Mouse (Mus musculus) embryonic fibroblast, embryonic 13.5 days (primary cell): ENCODE measurements around the gene Teddm1a. TPM values are rescaled to one million over a fixed set of nuclear protein-coding genes. Genes with fewer than 3 reads are reported as not detected.
"Not testable (repeated sequence)": the region's sequence is repeated elsewhere in the genome, so short reads cannot be mapped to it uniquely, and the experiment has no call there.

ENCODE experiments used
- H3K27ac ChIP-seq: 2 replicates; pipeline ENCODE4 v1.5.1; 2012; ENCODE audit warnings: low read length, control low read depth, inconsistent platforms; ENCODE audit not compliant: insufficient read depth
- H3K4me1 ChIP-seq: 2 replicates; pipeline ENCODE4 v1.6.1; 2011; ENCODE audit warnings: low read length; ENCODE audit not compliant: control insufficient read depth, insufficient read depth
- H3K4me3 ChIP-seq: 2 replicates; pipeline ENCODE4 v1.5.1; 2011; ENCODE audit warnings: mild to moderate bottlenecking, control low read depth, low read length; ENCODE audit not compliant: insufficient read depth
- CTCF ChIP-seq: IDR thresholded peaks from 2 replicates; pipeline ENCODE4 v1.5.1; 2011; ENCODE audit warnings: mild to moderate bottlenecking, control low read depth, low read length, moderate library complexity, borderline replicate concordance; ENCODE audit not compliant: insufficient read depth
- POLR2A ChIP-seq: IDR thresholded peaks from 2 replicates; pipeline ENCODE4 v1.6.1; 2011; ENCODE audit warnings: low read depth, mild to moderate bottlenecking, control low read depth, low read length, moderate library complexity
- polyA plus RNA-seq: library from polyadenylated mRNA; stranded (reverse); fragments of >200 nt; gene quantifications from 2 replicates; pipeline ENCODE4 v1.2.4, GENCODE M21; 2011; ENCODE audit warnings: low read depth; ENCODE audit not compliant: missing spikeins, insufficient read length

The Teddm1a gene
- not detected in 2 replicates for polyA plus RNA-seq

DNA sequence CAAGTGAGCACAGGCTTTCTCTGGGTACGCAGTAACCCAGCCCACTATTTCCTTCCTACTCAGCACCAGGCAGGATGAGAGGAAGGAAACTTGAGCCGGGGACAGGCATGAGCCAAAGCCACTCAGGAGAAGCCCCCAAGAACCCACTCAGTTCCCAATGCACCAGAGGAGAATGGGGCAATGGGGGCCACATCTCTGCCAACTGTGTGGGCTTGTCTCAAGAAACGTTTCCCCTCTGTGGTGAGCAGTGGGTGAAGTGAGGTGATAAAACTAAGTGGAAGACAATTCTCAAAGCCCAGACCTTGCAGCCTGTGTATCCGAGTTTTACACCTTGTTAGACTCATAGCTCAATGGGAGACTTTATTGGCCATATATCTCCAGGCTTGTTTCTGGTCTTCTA, at the start of gene Teddm1a:
Gene Teddm1a (plus strand): TSS at position 301 of the 400 bp plus-strand sequence.
- TF ChIP-seq POLR2A (no peak), CTCF (no peak)
- H3K4me3 ChIP-seq, result no peak within 1 kb of the TSS
- no peak within 1 kb of the TSS for H3K27ac ChIP-seq
- H3K4me1 ChIP-seq, result no peaks in the 10 kb centered on the region; the same call in 1 of the 2 replicates

DNA sequence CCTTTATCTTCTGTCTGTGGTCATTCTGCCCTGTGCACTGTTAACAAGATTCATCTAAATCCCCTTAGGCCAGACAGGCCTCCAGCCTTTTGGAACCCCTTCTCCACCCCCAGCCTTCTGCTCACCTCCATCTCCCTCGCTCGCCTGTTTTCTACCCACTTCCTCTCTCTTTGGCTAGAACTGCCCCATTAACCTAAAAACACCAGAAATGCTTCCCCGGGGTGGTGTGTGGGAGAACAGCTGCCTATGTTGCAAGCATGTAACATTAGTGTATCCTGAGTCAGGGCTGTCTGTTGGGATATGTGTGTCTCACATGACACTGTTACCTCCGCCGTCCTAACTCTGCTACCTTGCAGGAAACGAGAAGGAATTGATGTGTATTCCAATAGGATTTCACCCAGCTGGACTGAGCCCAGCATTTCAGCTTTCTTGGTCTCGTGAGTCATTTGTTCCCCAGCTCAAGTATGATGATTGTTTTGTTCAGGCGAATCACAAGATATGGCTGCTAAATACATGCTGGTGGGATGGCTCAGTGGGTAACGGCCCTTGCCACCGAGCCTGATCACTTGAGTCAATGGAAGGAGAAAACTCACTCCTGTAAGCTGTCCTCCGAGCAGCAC, 49.3 kb upstream of the Teddm1a start:
- Histone ChIP-seq H3K4me3 (no peak overlapping the region), H3K4me1 (peaks cover 7% of the 10 kb centered on the region), H3K27ac (no peak overlapping the region)
- TF ChIP-seq CTCF (no peak), POLR2A (no peak)

DNA sequence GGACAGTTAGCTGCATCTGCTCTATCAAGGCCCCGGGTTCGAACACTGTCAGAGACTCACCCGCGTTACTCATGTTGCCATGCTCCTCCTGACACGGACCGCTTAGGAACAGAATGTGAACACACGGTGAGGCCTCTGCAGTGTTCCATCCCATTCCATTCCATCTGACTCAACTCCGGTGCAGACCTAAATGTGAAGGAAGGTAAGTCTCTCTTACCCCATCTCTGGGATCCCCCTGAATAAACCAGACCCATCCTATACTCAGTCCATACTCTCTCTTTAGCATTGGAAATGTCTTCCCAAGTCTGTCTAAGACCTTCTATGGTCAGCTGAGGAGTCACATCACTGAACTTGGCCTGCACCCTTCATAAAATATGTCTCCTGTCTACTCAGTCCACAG, 47.5 kb upstream of the Teddm1a start, which contains the start of gene Rgsl1:
Gene Rgsl1 (minus strand): TSS at position 101 of the 400 bp plus-strand sequence.
- H3K4me1 ChIP-seq, result peaks cover 7% of the 10 kb centered on the region
- H3K27ac ChIP-seq, result no peak within 1 kb of the TSS
- no peak for TF ChIP-seq CTCF
- no peak for TF ChIP-seq POLR2A
- H3K4me3 ChIP-seq, result no peak within 1 kb of the TSS

DNA sequence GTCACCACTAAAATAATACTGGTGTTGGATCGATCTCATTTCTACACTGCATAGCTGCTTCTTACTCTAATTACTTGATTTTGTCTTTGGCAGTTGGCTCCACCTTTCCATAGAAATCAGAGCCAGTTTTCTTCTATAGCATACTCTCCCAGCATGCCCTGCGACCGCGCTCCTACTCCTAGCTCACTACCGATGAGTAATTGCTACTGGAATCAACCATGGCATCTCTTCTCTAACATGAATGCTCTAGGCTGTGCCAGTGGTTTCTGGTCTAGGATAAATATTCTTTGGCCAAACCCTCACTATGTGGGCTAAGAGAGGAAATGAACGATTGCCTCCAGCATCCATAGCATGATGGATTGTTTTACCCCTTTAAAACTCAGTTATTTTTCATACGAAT, 45.1 kb upstream of the Teddm1a start:
- Histone ChIP-seq H3K4me3 (no peak overlapping the region), H3K4me1 (peaks cover 7% of the 10 kb centered on the region), H3K27ac (peak overlapping the region; percentile 70; the same call in 1 of the 2 replicates)
- TF ChIP-seq POLR2A (no peak), CTCF (no peak)

DNA sequence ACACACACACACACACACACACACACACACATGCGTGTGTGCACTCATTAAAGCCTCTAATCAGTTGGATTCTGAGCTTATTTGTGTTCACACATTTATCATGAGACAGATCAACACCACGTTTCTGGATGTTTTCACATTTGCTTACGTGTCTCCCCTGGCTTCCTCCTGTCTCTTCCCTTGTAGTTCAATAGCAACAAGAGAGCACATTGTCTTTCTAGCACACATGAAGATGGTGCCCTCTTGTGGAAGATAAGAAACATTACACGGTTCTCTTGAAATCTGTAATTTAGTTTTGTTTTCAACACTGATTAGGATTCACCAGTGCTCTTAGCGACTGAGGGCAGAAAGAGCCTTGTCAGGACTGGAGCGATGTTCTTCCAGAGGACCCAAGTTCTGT, 44.7 kb upstream of the Teddm1a start:
- H3K4me1 ChIP-seq, result peaks cover 7% of the 10 kb centered on the region
- H3K27ac ChIP-seq, result peak overlapping the region; percentile 70
- no peak for TF ChIP-seq POLR2A
- no peak for TF ChIP-seq CTCF
- no peak overlapping the region for H3K4me3 ChIP-seq

DNA sequence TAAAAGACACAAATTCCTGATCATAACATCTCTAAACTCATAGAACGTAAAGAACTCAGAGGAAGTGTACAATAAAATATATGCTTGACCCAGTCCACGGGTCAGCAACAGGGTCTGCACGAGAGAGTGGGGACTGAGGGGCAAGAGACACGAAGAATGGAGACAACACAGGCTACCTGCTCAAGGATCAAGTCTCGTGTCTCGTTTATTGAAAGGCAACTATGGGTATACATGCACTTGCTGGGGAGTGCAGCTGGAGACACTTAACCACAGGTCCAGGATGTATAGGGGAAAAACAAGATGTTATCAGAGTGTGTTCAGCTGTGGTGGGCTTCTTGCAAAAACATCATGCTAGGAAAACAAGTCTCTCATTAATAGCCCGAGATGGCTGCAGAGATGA, 38.8 kb upstream of the Teddm1a start:
- not testable (repeated sequence) for H3K27ac ChIP-seq, H3K4me3 ChIP-seq, H3K4me1 ChIP-seq

DNA sequence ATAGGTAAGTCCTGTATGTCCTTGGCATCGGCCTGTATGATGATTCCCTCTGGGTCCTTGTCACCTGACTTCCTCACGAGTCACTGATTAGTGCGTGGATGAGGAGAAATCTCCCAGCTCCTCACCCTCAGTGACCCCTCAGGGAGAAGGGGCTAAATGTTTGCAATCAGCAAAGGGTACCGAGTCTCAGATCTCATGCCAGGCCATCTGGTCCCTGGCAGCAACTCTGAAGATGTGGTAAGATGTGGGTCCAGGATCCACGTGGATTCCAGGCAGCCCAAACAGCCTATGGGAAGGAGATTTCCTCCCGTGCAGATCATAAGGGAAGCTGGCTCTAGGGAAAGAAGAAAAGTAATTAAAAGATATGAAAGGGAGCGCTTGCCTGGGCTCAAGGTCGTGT, 35.6 kb upstream of the Teddm1a start:
- no peak overlapping the region for H3K4me3 ChIP-seq
- TF ChIP-seq POLR2A (no peak), CTCF (no peak)
- no peaks in the 10 kb centered on the region for H3K4me1 ChIP-seq
- H3K27ac ChIP-seq, result no peak overlapping the region

DNA sequence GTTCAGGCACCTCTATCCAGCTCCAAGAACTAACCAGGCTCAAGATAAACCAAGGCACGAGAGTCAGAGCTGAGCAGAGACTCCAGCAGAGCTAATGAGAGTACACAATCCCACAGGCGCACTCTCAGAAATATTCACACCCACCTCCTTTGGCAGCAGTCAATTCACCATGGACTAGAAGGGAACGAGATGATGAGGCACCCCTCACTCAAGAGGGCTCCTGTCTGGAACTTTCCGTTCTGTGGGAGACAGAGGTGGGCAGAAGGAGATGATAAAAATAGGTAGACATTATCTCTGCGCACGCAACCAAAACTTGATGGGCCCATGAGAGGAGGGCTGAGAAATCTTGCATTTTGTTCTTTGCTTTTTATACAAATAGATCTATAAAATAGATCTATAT, 17.5 kb upstream of the Teddm1a start, which contains the start of gene Teddm1b:
Gene Teddm1b (plus strand): TSS at position 301 of the 400 bp plus-strand sequence.
- Histone ChIP-seq H3K27ac (no peak within 1 kb of the TSS), H3K4me3 (no peak within 1 kb of the TSS), H3K4me1 (no peaks in the 10 kb centered on the region)
- TF ChIP-seq POLR2A, result no peak
- no peak for TF ChIP-seq CTCF

DNA sequence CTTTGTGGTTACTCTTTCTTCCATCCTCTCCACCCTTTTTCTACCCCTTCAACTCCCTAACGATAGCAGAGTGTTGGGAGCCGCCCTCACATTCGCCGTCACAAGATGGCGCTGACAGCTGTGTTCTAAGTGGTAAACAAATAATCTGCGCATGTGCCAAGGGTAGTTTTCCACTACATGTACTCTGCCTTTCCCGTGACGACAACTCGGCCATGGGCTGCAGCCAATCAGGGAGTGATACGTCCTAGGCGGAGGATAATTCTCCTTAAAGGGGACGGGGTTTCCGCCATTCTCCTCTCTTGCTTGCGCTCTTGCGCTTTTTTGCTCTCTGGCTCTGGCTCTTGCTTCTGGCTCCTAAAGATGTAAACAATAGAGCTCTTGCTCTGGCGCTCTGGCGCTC, 11.2 kb upstream of the Teddm1a start:
- not testable (repeated sequence) for H3K4me3 ChIP-seq, H3K27ac ChIP-seq, H3K4me1 ChIP-seq

DNA sequence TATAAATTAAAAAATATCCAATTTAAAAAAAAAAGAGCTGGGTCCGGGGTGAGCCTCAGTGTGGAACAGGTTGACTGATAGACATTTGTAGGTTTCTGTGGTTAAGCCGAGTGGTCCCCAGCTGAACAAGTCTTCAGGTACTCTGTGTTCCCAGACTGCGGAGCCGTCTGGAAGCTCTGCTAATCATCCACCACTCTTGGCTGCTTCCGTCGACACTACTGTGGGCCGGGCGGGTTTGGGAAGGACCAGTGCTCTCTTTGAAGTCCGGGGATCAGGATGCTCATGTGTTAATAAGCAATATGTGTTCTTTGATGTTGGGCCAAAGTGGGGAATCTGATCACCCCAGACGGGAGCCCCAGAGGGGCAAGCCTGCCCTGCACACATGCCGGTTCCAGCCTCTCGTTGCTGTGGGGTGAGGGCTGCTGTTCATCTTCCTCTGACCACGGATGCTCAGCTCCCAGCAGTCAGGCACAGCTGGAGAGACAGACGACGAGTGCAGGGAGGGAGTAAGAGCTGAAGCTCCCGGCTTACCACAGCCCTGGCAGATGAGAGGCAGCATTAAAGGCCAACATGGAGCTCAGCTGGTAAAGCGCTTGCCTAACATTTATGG, 5.4 kb upstream of the Teddm1a start:
- Histone ChIP-seq H3K4me3 (no peak overlapping the region), H3K27ac (no peak overlapping the region), H3K4me1 (no peaks in the 10 kb centered on the region)
- no peak for TF ChIP-seq POLR2A
- TF ChIP-seq CTCF, result no peak

DNA sequence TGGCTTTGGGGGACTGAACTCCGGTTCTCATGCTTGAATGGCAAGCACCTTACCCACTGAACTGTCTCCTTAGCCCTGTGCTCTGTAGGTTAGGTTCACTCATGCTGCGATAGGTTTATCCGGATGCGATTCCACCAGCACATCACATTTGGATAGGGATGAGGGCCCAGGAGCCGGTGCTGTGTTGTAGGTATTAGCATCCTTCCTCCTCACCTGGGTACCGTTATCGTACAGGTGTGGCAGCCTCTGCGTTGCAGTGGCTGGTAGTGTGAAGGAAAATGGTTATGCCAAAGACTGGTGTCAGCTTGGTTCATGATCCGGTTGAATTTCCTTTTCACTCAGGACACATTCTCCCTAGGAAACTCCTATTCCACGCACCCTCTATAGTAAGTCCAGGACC, 1.4 kb upstream of the Teddm1a start:
- H3K4me1 ChIP-seq, result no peaks in the 10 kb centered on the region; the same call in 1 of the 2 replicates
- no peak overlapping the region for H3K4me3 ChIP-seq
- TF ChIP-seq CTCF (no peak), POLR2A (no peak)
- no peak overlapping the region for H3K27ac ChIP-seq
